Mouse (Mus musculus): ENCODE measurements at regions not wholly inside any gene's neighbourhood (a gene's known extent, or its start where the extent isn't known, plus 50 kb on each side); places are given as distances from the start of the nearest gene placed in this dataset.

DNA sequence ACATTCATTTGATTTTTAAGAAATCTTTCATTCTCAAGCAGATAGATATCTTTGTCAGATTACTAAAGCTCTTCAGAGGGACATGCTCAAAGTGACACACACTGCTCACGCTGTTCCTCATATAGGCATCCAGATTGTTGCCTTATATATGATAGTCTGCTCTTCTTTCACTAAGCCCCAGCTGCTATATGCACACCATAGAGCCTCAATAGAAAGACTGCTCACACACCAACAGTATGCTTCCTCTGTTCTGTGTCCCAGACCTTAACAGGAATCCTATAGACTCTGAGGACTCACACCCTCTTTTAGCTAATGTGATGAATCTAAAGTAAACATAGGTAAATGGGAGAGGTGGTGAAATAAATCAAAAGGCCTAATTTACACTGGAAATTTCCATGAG is 561.8 kb downstream of the Smarca1 start:
- ATAC-seq (ENCODE audit: low read depth): no peak
- no peaks in the 10 kb centered on the region for H3K9me3 ChIP-seq (ENCODE audit: control insufficient read depth, low read length)
- H3K36me3 ChIP-seq (ENCODE audit: control insufficient read depth, insufficient read depth, low read length): no peaks in the 10 kb centered on the region
- no peaks in the 10 kb centered on the region for H3K4me1 ChIP-seq (ENCODE audit: control insufficient read depth, insufficient read depth, low read length)
- no peaks in the 10 kb centered on the region for H3K27me3 ChIP-seq (ENCODE audit: control insufficient read depth, insufficient read depth, low read length)
- no peak overlapping the region for H3K9ac ChIP-seq (replicated peaks; ENCODE audit: low read depth, low read length)
- 65% methylated on average over 1 of the region's 1 CpGs for WGBS
- H3K4me3 ChIP-seq (ENCODE audit: low read depth, low read length): no peak overlapping the region
- H3K4me2 ChIP-seq (ENCODE audit: low read depth, low read length): no peak overlapping the region
- no peak overlapping the region for H3K27ac ChIP-seq (ENCODE audit: low read depth, low read length)

DNA sequence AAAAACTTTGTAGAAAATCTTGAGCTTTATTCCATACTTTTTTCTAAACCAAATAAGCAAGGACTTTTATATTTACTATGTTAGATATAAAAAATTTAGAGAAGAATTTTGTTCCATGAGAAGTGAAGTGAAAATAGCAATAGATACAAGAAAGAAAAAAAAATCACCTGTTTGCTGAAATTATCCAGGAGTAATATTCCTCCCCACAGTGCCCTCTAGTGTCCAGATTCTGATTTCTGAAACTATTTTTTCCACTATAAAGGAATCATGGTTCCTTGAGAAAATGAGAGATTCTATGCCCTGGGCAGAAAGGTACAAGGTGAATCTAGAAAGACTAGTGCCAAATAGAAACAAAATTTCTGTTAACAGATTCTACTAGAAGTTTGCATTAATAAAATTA is 564.0 kb downstream of the Smarca1 start:
- Histone ChIP-seq H3K4me2 (ENCODE audit: low read depth, low read length) (no peak overlapping the region), H3K9ac (replicated peaks; ENCODE audit: low read depth, low read length) (no peak overlapping the region), H3K36me3 (ENCODE audit: control insufficient read depth, insufficient read depth, low read length) (no peaks in the 10 kb centered on the region), H3K4me3 (ENCODE audit: low read depth, low read length) (no peak overlapping the region), H3K9me3 (ENCODE audit: control insufficient read depth, low read length) (no peaks in the 10 kb centered on the region), H3K27ac (ENCODE audit: low read depth, low read length) (no peak overlapping the region), H3K4me1 (ENCODE audit: control insufficient read depth, insufficient read depth, low read length) (no peaks in the 10 kb centered on the region), H3K27me3 (ENCODE audit: control insufficient read depth, insufficient read depth, low read length) (no peaks in the 10 kb centered on the region)
- no peak for ATAC-seq (ENCODE audit: low read depth)

DNA sequence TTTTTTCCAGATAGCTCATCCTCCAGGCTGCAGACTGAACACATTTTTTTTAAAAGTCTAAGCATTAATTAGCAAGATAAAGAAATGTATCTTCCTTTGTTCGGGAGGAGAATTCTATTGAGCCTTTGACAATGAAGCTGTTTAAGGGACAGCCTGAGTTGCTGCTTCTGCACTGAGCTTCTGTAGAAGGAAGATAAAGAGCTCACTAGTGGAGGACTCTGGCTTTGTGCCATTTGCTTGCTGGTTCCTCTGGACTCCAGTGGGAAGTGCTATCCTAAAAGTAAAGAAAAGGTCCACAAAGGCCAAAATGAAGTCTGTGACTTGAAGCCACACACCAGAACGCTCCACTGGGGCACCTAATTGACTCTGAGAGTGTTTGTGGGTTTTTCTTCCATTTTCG is 577.0 kb downstream of the Smarca1 start:
- no peaks in the 10 kb centered on the region for H3K9me3 ChIP-seq (ENCODE audit: control insufficient read depth, low read length)
- ATAC-seq (ENCODE audit: low read depth): no peak
- H3K27ac ChIP-seq (ENCODE audit: low read depth, low read length): no peak overlapping the region
- no peak overlapping the region for H3K4me3 ChIP-seq (ENCODE audit: low read depth, low read length)
- H3K36me3 ChIP-seq (ENCODE audit: control insufficient read depth, insufficient read depth, low read length): no peaks in the 10 kb centered on the region
- H3K4me1 ChIP-seq (ENCODE audit: control insufficient read depth, insufficient read depth, low read length): no peaks in the 10 kb centered on the region
- no peaks in the 10 kb centered on the region for H3K27me3 ChIP-seq (ENCODE audit: control insufficient read depth, insufficient read depth, low read length)
- no peak overlapping the region for H3K9ac ChIP-seq (replicated peaks; ENCODE audit: low read depth, low read length)
- 47% methylated on average over 3 of the region's 3 CpGs for WGBS
- H3K4me2 ChIP-seq (ENCODE audit: low read depth, low read length): no peak overlapping the region

DNA sequence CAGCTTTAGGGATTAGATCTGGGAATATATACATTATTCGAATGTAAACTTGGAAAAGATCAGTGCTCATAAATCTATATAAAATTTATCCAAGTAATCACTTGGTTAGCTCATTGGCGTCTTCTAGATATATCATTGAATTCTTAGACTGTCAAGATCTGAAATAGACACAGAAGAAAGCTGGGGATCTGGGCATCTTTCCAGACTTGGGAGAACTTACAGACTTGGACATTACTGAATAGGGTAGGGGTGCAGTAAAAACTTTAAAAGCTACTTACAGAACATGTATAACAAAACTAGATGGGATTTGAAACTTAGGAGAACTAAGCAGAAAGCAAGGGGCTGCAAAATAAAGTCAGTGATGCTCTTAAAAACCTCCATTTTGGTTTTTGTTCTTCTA is 585.6 kb downstream of the Smarca1 start:
- Histone ChIP-seq H3K4me1 (ENCODE audit: control insufficient read depth, insufficient read depth, low read length) (no peaks in the 10 kb centered on the region), H3K9me3 (ENCODE audit: control insufficient read depth, low read length) (no peaks in the 10 kb centered on the region), H3K27ac (ENCODE audit: low read depth, low read length) (no peak overlapping the region), H3K27me3 (ENCODE audit: control insufficient read depth, insufficient read depth, low read length) (no peaks in the 10 kb centered on the region), H3K36me3 (ENCODE audit: control insufficient read depth, insufficient read depth, low read length) (no peaks in the 10 kb centered on the region), H3K9ac (replicated peaks; ENCODE audit: low read depth, low read length) (no peak overlapping the region), H3K4me2 (ENCODE audit: low read depth, low read length) (no peak overlapping the region), H3K4me3 (ENCODE audit: low read depth, low read length) (no peak overlapping the region)
- ATAC-seq (ENCODE audit: low read depth): no peak
- 75% methylated on average over 2 of the region's 2 CpGs for WGBS

DNA sequence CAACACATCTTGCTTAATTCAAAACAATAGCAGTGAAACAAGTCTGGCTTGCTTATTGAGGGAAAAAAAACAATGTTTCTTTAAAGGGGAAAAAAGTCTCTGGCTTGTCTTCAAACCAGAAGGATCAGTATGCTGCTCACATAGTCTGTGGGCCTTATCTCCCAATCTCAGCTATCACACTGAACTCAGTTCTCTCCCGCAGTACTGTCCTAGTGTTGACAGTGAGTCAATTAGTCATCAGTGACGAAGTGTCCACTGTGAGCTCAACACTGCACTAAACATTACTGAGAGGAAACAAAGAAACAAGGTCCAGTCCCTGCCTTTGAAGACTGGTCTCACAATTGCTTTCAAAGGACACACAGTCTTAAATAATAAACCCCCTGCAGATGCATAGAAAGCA is 589.2 kb downstream of the Smarca1 start:
- no peak overlapping the region for H3K4me3 ChIP-seq (ENCODE audit: low read depth, low read length)
- H3K9me3 ChIP-seq (ENCODE audit: control insufficient read depth, low read length): no peaks in the 10 kb centered on the region
- ATAC-seq (ENCODE audit: low read depth): no peak
- H3K27me3 ChIP-seq (ENCODE audit: control insufficient read depth, insufficient read depth, low read length): no peaks in the 10 kb centered on the region
- 27% methylated on average over 2 of the region's 2 CpGs for WGBS
- no peaks in the 10 kb centered on the region for H3K4me1 ChIP-seq (ENCODE audit: control insufficient read depth, insufficient read depth, low read length)
- no peak overlapping the region for H3K9ac ChIP-seq (replicated peaks; ENCODE audit: low read depth, low read length)
- no peaks in the 10 kb centered on the region for H3K36me3 ChIP-seq (ENCODE audit: control insufficient read depth, insufficient read depth, low read length)
- H3K27ac ChIP-seq (ENCODE audit: low read depth, low read length): no peak overlapping the region
- no peak overlapping the region for H3K4me2 ChIP-seq (ENCODE audit: low read depth, low read length)

DNA sequence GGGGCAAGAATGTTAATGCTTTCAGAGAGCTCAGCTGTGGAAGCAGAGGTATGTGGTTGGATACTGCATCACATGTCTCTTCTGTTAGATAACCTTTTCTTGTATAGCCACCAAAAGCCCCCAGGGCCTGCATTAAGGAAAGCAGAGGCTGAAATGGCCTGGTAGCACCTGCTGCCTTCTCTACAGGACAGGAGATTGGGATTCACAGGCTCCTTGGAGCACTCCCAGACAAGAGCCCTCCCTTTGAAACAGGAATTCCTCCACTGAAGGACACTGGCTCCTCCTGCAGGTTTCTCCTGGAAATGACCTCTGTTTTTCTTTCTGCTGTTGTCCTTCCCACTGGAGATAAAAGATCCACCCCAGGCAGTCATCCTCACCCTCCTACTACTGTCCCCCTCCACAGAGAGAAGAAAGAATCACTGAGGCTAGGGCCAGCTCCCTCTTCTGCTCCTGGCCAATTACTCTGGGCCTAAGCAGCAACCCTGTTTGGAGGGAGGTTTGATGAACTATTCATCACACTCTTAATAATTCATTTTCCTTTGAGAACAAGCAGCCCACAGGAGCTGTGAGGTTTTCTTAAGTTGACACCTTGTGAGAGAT is 600.1 kb downstream of the Smarca1 start:
- peak; percentile 82 for ATAC-seq (ENCODE audit: low read depth)
- no peak overlapping the region for H3K4me2 ChIP-seq (ENCODE audit: low read depth, low read length)
- no peaks in the 10 kb centered on the region for H3K4me1 ChIP-seq (ENCODE audit: control insufficient read depth, insufficient read depth, low read length)
- H3K9ac ChIP-seq (replicated peaks; ENCODE audit: low read depth, low read length): no peak overlapping the region
- H3K36me3 ChIP-seq (ENCODE audit: control insufficient read depth, insufficient read depth, low read length): no peaks in the 10 kb centered on the region
- no peak overlapping the region for H3K4me3 ChIP-seq (ENCODE audit: low read depth, low read length)
- H3K9me3 ChIP-seq (ENCODE audit: control insufficient read depth, low read length): no peaks in the 10 kb centered on the region
- no peak overlapping the region for H3K27ac ChIP-seq (ENCODE audit: low read depth, low read length)
- H3K27me3 ChIP-seq (ENCODE audit: control insufficient read depth, insufficient read depth, low read length): no peaks in the 10 kb centered on the region
